Mouse (Mus musculus): ENCODE data around the gene Spx.

The Spx gene

DNA sequence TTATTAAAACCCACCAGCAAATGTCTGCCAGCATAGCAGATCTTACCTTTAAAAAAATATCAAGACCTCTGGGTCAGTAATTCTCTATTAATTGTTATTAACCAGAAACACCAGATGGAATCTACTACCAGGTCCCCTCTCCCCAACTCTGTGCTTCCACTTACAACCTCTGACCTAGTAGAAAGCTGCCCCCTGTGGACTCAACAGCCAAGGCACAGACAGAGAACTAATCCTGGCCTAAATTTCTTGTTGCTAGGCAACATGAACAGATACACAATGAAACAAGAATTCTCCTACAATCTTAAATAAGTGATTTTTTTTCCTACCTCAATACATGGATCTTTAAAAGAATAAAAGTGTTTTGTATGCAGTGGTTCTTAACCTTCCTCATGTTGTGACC, 15.8 kb downstream of the Spx start:
- no peak for DNase-seq (ENCODE audit: low read depth, low spot score)

DNA sequence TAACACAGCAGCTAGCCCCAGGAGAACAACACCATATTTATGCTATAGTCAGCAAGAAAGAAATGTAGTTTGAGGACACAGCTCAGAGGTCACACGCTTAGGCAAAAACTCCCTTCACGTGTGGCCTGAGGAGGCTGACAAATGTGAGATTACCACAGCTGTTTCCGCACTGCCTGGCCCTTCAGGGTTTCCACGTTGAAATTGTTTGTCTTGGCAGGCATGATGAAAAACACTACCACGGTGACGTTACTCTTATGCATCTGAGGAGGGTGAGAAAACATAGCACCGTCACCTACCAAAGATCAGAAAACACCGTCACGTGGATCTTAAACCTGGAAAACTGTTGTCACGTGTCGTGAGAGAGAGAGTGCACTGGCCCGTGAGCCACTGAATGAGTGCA, 38.1 kb downstream of the Spx start:
- DNase-seq (ENCODE audit: low read depth, low spot score): no peak

DNA sequence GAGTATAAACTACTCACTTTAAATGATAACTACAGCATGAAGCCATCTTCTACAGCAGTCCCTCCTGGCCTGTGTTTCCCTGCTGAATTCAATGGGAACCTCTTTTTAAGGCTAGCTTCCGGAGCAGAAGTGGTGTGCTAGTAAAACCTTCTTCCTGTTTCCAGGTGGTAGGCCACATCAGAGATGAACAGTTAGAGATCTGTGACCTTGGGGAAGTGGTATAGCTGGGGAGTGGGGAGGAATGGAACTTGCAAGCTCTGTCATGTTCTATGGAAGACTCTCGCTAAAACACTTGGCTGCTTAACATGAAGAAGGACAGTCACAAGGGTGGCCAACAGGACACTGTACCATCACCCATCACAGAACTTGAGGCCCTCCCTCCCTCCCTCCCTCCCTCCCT, 40.1 kb downstream of the Spx start:
- DNase-seq (ENCODE audit: low read depth, low spot score): no peak

DNA sequence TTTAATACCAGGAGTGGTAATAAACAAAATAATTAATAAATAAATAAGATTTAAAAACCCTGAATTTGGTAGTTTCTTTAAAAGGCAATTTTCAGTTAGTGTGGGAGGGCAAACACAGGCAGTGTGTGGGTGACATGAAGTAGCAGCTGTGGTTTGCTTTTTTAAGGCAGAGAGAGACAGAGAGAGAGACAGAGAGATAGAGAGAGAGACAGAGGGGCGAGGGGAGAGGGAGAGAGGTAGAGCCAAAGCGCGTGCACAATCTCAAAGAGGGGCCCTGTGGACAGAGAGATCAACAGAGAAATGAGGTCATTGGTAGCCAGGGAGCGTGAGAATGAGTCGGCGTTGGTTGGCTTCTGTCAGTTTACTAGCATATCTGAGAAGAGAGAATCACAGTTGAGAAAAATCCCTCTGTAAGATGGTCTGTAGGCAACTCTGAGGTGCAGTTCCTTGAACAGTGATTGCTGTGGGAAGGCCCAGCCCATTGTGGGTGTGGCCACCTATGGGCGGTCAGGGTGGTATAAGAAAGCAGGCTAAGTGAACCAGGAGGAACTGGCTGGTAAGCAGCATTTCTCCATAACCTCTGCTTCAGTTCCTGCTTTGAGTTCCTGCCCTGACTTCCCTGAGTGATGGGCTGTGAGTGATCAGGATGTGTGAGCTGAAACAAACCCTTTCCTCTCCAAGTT, 42.2 kb downstream of the Spx start:
- no peak for DNase-seq (ENCODE audit: low read depth, low spot score)

DNA sequence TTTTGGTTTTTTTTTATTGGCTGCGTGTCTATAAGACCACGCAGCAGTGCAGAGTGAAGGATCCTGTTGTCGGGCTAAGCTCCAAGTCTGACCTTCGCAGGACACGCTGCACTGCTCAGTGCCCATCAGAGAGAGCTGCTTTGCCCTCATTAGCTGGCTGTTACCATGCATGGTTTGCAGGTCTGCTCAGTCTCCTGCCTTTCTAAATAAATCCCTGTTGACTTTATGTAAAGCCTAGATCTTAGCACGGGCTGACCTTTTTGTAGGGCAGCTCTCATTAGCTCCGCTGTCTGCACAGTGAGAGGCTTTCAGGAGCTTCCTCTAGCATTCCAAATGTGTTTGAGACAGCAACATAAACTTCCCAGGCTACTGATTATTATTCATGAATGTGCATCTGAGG, 44.8 kb downstream of the Spx start:
- no peak for DNase-seq (ENCODE audit: low read depth, low spot score)

DNA sequence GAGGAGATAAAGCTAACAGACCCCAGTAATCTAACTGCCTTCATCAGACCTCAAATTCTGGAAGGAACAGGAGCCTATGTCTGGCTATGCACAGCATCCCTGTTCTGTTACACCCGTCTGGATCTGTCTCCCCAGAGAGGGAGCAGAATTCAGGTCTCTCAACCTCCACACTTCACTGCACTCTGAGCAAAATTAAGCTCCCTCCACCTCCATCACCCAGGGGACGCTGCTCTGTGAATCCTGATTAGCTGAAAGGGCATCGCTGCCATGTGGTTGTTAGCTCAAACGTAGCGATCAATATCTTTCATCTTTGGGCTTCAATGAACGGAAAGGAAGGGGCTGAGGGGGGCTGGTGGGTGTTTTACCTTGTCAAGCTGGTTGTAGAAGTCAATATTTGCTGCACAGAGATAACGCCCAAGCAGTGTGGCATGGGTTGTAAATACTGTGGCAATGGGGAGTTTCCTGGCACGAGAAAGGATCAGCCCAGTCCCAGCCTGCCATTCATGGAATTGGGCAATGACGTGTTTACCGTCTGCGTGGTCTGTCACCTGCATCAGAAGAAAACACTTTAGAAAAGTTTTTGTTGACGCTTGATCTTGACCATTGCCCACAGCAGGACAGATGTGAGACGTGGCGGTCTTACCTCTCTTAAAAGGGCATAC, 45.9 kb downstream of the Spx start:
- no peak for DNase-seq (ENCODE audit: low read depth, low spot score)

DNA sequence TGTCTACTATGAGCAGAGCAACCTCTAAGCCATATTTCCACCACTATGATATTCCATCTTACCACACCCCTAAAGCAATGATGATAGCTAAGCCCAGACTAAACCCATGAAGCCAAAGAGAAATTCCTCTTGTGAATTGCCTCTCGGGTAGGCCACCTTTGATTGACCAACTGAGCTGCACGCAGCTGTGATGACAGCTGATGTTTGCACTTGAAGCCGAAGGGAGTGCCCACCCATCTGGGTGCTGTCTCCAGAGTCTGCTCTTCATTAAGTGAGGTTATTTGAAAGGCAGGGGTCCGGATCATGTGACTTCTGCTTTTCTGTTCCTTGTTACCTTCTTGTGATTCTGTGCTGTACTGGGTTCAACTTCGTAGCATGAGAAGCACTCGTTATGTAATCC, 49.0 kb downstream of the Spx start:
- DNase-seq (ENCODE audit: low read depth, low spot score): no peak

Data from embryo, embryonic 11.5 days (tissue).